Mouse (Mus musculus) stomach, embryonic 16.5 days (tissue): ENCODE measurements around the gene Zfp663. TPM values are rescaled to one million over a fixed set of nuclear protein-coding genes. Genes with fewer than 3 reads are reported as not detected.

Source experiments
- ATAC-seq: fragments of 200-750 bp; cut with Nextera tagmentation; 2 replicates; pipeline ENCODE4 v1.8.0; 2017; ENCODE audit warnings: moderate number of reproducible peaks, moderate TSS enrichment; ENCODE audit not compliant: insufficient read depth, low FRiP score
- H3K27ac ChIP-seq: fragments of 300-500 bp; sonication (generic); 2 replicates; pipeline ENCODE4 v1.5.1; 2014; ENCODE audit warnings: low read length
- H3K27me3 ChIP-seq: fragments of 300-500 bp; sonication (generic); 2 replicates; pipeline ENCODE4 v1.6.1; 2014; ENCODE audit warnings: low read length, control low read depth, mixed read lengths; ENCODE audit not compliant: control insufficient read depth, insufficient read depth
- H3K36me3 ChIP-seq: fragments of 300-500 bp; sonication (generic); 2 replicates; pipeline ENCODE4 v1.6.1; 2014; ENCODE audit warnings: low read length; ENCODE audit not compliant: control insufficient read depth, insufficient read depth
- H3K4me1 ChIP-seq: fragments of 300-500 bp; sonication (generic); 2 replicates; pipeline ENCODE4 v1.6.1; 2014; ENCODE audit warnings: low read length, control low read depth, mixed read lengths; ENCODE audit not compliant: control insufficient read depth, insufficient read depth
- H3K4me2 ChIP-seq: fragments of 300-500 bp; sonication (generic); 2 replicates; pipeline ENCODE4 v1.6.1; 2014; ENCODE audit warnings: low read depth, low read length, mixed read lengths
- H3K4me3 ChIP-seq: fragments of 300-500 bp; sonication (generic); replicated peaks from 2 replicates; pipeline ENCODE4 v1.5.1; 2014; ENCODE audit warnings: mild to moderate bottlenecking, low read length
- H3K9ac ChIP-seq: fragments of 300-500 bp; sonication (generic); 2 replicates; pipeline ENCODE4 v1.6.1; 2014; ENCODE audit warnings: low read length
- H3K9me3 ChIP-seq: fragments of 300-500 bp; sonication (generic); replicated peaks from 2 replicates; pipeline ENCODE4 v1.6.1; 2016; ENCODE audit warnings: low read length, control low read depth; ENCODE audit not compliant: control insufficient read depth
- WGBS: fragments of 180-500 bp; shearing (Covaris S2); extraction: QIAGEN DNeasy Blood & Tissue Kit; methylation state at CpG from one replicate; pipeline ENCODE4 v1.1.7; 2014; 5-methylcytosine and 5-hydroxymethylcytosine counted together
- polyA plus RNA-seq: library from polyadenylated mRNA; unstranded; fragments of >200 nt; fragmentation: Nextera tagmentation; extraction: Ambion mirVana; gene quantifications from 2 replicates; pipeline ENCODE4 v1.2.1, GENCODE M21; 2015

Zfp663 gene
- polyA plus RNA-seq, 1 experiment from 2014 or later = 0.87 TPM

DNA sequence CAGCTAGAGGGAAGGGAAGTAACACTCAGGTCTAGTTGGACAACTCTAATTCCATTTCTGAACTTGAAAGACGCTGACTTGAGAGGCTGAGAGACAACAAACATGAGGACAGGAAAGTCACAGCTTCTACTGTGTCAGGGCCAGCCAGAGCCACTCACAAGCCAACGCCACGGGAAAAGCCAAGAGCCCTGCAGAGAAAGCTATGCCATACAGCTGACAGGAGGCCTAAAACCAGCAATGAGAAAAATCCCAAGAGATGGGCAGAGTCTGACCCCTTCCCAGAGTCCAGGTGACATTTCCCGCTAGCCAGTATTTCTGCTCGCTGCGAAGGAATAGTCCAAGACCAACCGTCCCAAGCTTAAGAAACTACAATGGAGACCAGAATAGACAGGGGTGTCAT lies 49.6 kb downstream of the Zfp663 start:
- no peaks in the 10 kb centered on the region for H3K9me3 ChIP-seq
- peaks cover 15% of the 10 kb centered on the region; the same call in 1 of the 2 replicates for H3K36me3 ChIP-seq
- no peak overlapping the region for H3K27ac ChIP-seq
- 81% methylated on average over 7 of the region's 7 CpGs for WGBS
- H3K9ac ChIP-seq = no peak overlapping the region
- H3K4me1 ChIP-seq = peaks cover 48% of the 10 kb centered on the region
- H3K4me3 ChIP-seq = no peak overlapping the region
- H3K27me3 ChIP-seq = no peaks in the 10 kb centered on the region
- H3K4me2 ChIP-seq = no peak overlapping the region
- ATAC-seq = no peak

DNA sequence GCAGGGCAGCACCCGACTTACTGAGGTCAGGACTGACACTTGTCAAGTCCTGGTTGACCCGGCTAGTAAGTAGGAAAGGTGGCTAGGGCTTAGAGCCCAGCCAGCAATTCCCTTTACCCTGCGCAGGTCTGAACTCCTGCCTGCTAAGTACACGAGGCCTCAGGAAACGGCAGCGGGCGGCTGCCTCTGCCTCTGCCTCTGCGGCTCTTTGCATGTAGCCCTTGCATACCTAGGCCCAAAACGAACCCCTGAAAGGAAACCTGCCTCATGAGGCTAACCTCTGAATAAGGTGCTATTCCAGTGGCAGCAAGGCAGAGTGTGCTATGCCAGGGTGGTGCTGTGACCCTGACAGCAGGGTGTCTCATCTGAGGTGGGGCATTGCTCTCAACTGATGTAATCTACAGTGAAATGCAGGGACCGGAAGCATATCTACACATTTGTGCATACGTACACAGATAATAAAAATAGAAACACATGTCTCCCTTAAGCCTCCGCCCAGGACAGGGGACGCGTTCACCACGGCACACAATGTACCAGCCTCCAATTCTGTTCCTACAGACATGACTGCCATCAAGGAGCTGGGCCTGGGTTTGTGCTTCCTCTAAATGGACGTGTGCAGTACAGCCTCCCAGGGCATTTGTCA lies 50.8 kb downstream of the Zfp663 start:
- WGBS = 38% methylated on average over 16 of the region's 16 CpGs
- Histone ChIP-seq H3K9me3 (no peaks in the 10 kb centered on the region), H3K4me2 (peak overlapping the region; percentile 25; the same call in 1 of the 2 replicates), H3K27me3 (no peaks in the 10 kb centered on the region), H3K4me1 (peaks cover 43% of the 10 kb centered on the region), H3K36me3 (peaks cover 15% of the 10 kb centered on the region; the same call in 1 of the 2 replicates), H3K9ac (peak overlapping the region; percentile 40; the same call in 1 of the 2 replicates), H3K27ac (peak overlapping the region; percentile 44; the same call in 1 of the 2 replicates), H3K4me3 (no peak overlapping the region)
- ATAC-seq = no peak

DNA sequence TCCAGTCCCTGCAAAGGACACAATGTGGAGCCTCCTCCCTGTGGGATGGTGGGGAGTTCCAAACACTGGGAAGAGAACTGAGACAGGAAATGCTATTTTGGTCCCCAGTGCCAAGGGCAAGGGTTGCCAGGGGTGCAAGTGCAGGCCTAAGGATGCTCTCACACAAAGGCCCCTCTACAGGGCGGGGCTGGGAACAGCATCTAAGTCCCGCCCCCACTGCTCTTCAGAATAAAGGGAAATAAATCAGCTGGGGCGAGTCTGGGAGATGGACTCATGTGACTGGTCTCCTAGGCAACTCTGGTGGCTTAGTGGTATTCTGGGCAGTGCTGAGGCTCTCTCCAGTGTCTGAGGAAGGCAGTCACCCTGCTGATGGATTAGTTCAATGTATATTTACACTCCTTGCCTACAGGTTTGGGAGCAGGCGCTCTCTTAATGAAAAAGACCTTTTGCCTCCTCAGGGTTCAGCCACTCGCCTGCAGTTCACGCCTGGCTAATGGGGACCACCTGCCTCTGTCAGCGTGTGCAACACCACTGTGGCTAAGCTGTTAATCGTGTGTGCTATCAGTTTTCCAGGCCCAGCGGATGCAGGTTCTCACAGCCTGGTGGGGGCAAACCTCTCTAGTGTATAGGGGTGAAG lies 51.6 kb downstream of the Zfp663 start:
- 18% methylated on average over 9 of the region's 9 CpGs for WGBS
- peaks cover 41% of the 10 kb centered on the region for H3K4me1 ChIP-seq

DNA sequence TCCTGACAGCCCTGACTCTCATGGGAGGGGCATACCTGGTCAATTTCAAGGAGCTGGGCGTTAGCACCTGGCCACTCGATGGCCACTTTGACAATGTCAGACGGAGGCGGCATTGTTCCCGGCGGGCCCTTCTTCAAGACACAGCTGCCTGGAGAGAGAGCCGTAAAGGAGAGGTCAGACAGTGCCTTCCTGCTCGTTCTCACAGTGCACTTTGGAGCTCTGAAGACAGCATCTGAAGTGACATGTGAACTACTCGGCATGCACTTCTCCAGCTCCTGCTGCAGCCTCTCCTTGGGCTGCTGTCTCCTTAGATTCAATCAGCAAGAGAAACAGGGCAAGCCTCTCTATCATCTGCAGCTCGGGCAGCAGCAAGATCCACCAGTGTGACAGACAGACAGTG lies 52.3 kb downstream of the Zfp663 start:
- peak overlapping the region; percentile 24; the same call in 1 of the 2 replicates for H3K27ac ChIP-seq

More for the DNA sequence above, 51.6 kb downstream of the Zfp663 start:
- no peaks in the 10 kb centered on the region for H3K9me3 ChIP-seq
- H3K9ac ChIP-seq = peak overlapping the region; percentile 40; the same call in 1 of the 2 replicates
- no peak overlapping the region for H3K4me3 ChIP-seq
- peak overlapping the region; percentile 25; the same call in 1 of the 2 replicates for H3K4me2 ChIP-seq
- ATAC-seq = peak; percentile 69
- H3K36me3 ChIP-seq = peaks cover 15% of the 10 kb centered on the region; the same call in 1 of the 2 replicates
- no peaks in the 10 kb centered on the region for H3K27me3 ChIP-seq
- H3K27ac ChIP-seq = peak overlapping the region; percentile 44

DNA sequence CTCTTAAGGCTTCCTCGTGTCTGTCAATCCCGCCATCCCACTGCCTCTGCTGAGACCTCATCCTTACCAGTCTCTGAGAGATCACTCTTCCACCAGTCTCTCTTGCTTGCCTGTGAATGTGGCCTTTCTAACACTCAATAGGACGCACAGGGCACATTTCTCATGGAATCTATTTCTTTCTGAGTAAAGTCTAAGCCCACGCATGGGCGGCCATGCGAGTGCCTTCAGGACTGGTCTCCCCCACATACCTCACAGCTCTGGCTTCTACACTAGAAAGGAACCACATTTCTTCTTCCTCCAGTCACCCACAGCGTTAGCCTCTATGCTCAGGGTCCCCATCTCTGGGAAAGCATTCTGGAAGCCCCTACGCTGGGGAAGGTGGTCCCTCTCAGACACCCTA lies 54.3 kb downstream of the Zfp663 start:
- ATAC-seq = no peak
- WGBS = 86% methylated on average over 8 of the region's 8 CpGs
- Histone ChIP-seq H3K4me2 (no peak overlapping the region), H3K4me1 (peaks cover 26% of the 10 kb centered on the region), H3K27ac (no peak overlapping the region), H3K9me3 (no peaks in the 10 kb centered on the region), H3K36me3 (peaks cover 15% of the 10 kb centered on the region; the same call in 1 of the 2 replicates), H3K4me3 (no peak overlapping the region), H3K27me3 (no peaks in the 10 kb centered on the region), H3K9ac (no peak overlapping the region)

More for the DNA sequence above, 52.3 kb downstream of the Zfp663 start:
- Histone ChIP-seq H3K9ac (no peak overlapping the region), H3K4me2 (no peak overlapping the region), H3K4me1 (peaks cover 34% of the 10 kb centered on the region), H3K9me3 (no peaks in the 10 kb centered on the region), H3K36me3 (peaks cover 15% of the 10 kb centered on the region; the same call in 1 of the 2 replicates), H3K4me3 (no peak overlapping the region), H3K27me3 (no peaks in the 10 kb centered on the region)
- ATAC-seq = no peak
- WGBS = 52% methylated on average over 10 of the region's 10 CpGs

DNA sequence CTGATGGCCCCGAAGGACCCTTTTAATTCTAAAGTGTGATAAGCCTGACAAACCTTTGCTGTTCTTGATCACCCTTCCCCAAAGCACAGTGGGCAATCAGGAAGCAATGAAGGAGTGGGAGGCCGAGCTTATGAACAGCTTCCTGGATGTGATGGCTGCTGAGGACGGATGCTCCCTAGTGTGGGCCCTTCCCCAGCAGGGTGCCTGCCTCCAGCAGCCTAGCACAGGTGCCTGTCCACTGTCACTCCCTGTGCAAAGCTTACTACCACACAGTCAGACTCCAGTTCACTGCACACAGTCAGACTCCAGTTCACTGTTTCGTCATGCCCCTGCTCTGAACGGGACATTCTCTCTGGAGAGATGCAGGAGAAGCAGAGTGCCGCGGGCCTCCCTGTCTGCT lies 56.1 kb downstream of the Zfp663 start:
- no peak for ATAC-seq
- H3K4me2 ChIP-seq = no peak overlapping the region
- H3K27ac ChIP-seq = no peak overlapping the region
- WGBS = 69% methylated on average over 7 of the region's 7 CpGs
- no peaks in the 10 kb centered on the region for H3K9me3 ChIP-seq
- no peak overlapping the region for H3K4me3 ChIP-seq
- no peak overlapping the region; the same call in 1 of the 2 replicates for H3K9ac ChIP-seq
- H3K27me3 ChIP-seq = no peaks in the 10 kb centered on the region
- peaks cover 11% of the 10 kb centered on the region for H3K4me1 ChIP-seq
- H3K36me3 ChIP-seq = peaks cover 15% of the 10 kb centered on the region; the same call in 1 of the 2 replicates

DNA sequence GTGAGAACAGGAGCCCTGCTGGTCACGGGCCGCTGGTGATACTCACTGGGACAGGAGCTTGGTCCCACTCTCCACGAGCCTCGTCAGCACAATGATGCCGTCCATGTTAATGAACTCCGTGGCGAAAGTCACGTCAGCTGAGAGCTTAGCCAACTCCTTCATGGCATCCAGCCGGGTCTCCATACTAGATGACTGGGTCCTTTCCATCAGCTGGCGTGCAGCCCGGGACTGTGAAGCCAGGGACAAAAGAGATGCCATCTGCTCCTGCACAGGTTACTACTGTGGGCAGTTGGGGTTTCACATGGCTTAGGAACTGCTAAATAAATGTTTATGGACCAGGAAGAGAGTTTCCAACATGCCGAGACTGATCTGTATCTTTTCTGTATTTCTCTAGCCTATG lies 57.0 kb downstream of the Zfp663 start:
- no peaks in the 10 kb centered on the region for H3K27me3 ChIP-seq
- H3K4me2 ChIP-seq = no peak overlapping the region
- no peak overlapping the region for H3K27ac ChIP-seq
- WGBS = 88% methylated on average over 12 of the region's 12 CpGs
- H3K4me3 ChIP-seq = no peak overlapping the region
- H3K9me3 ChIP-seq = no peaks in the 10 kb centered on the region
- H3K4me1 ChIP-seq = peaks cover 3% of the 10 kb centered on the region; the same call in 1 of the 2 replicates
- no peak for ATAC-seq
- H3K36me3 ChIP-seq = peaks cover 15% of the 10 kb centered on the region; the same call in 1 of the 2 replicates
- H3K9ac ChIP-seq = no peak overlapping the region

DNA sequence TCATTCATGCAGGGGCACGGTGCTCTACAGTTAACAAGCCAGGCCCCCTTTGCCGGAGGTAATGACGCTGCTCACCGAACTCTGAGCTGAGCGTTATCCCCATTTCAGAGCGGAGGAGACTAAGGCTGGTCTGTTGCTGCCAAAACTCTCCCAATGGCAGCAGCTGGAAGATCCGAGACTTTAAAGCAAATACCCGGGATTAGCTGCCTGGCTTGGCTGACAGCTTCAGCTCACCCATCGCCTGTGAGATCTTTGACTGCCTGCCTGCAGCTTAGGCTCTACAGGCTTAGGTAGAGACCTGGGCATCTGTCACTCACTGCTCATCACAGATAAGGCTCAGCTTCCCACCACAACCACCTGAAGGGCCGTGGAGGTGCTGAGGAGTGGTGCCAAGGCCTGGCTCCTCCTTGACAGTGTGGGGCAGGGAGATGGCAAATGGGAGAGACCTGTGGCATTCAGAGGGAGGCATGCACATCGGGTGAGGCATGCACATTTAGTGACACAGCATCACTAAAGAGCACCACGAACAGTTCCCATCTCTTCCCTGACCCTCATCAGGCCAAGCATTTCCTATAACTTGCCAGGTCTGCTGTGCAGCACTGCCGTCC lies 57.6 kb downstream of the Zfp663 start:
- 75% methylated on average over 13 of the region's 13 CpGs for WGBS
- Histone ChIP-seq H3K4me1 (no peaks in the 10 kb centered on the region), H3K4me3 (no peak overlapping the region), H3K27me3 (no peaks in the 10 kb centered on the region), H3K36me3 (peaks cover 15% of the 10 kb centered on the region; the same call in 1 of the 2 replicates), H3K27ac (no peak overlapping the region), H3K9me3 (no peaks in the 10 kb centered on the region), H3K4me2 (no peak overlapping the region), H3K9ac (no peak overlapping the region)
- ATAC-seq = no peak

DNA sequence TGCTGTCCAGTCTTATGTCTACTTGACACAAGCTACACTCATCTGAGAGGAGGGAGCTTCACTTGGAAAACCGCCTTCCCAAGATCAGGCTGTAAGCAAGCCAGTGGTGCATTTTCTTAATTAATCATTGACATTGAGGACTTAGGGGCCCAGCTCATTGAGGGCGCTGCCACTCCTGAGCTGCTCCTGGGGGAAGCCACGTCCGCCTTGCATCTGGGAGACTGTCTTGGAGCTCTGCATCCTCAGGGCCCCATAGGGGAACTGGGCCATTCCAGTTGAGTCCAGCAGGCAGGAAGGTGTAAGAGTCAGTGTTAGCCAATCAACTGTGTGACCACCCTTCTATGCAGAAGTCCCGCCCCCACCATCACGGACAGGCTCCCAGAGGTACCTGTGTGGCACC lies 60.7 kb downstream of the Zfp663 start:
- no peak for ATAC-seq
- no peaks in the 10 kb centered on the region for H3K4me1 ChIP-seq
- no peak overlapping the region for H3K27ac ChIP-seq
- no peak overlapping the region for H3K9ac ChIP-seq
- 88% methylated on average over 6 of the region's 6 CpGs for WGBS
- H3K36me3 ChIP-seq = peaks cover 10% of the 10 kb centered on the region; the same call in 1 of the 2 replicates
- no peaks in the 10 kb centered on the region for H3K27me3 ChIP-seq
- no peak overlapping the region for H3K4me2 ChIP-seq
- H3K4me3 ChIP-seq = no peak overlapping the region
- H3K9me3 ChIP-seq = no peaks in the 10 kb centered on the region
